Mouse (Mus musculus) hindbrain, embryonic 14.5 days (tissue): ENCODE results near the gene Hace1. TPM values are rescaled to one million over a fixed set of nuclear protein-coding genes. Genes with fewer than 3 reads are reported as not detected.
"Not testable (repeated sequence)": the region's sequence is repeated elsewhere in the genome, so short reads cannot be mapped to it uniquely, and the experiment has no call there.

Experiments used
- ATAC-seq: fragments of 200-750 bp; cut with Nextera tagmentation; 2 replicates; pipeline ENCODE4 v1.8.0; 2017; ENCODE audit warnings: moderate number of reproducible peaks, mild to moderate bottlenecking, moderate TSS enrichment, moderate library complexity; ENCODE audit not compliant: low FRiP score
- DNase-seq: peaks from one replicate; pipeline ENCODE4 v3.0.0-alpha.2; 2015; ENCODE audit warnings: low spot score
- H3K27ac ChIP-seq: fragments of 300-500 bp; sonication (generic); 2 replicates; pipeline ENCODE4 v1.5.1; 2014; ENCODE audit warnings: mild to moderate bottlenecking, moderate library complexity
- H3K27me3 ChIP-seq: fragments of 300-500 bp; sonication (generic); 2 replicates; pipeline ENCODE4 v1.6.1; 2014; ENCODE audit warnings: mild to moderate bottlenecking, low read length, mixed read lengths; ENCODE audit not compliant: control insufficient read depth, insufficient read depth
- H3K36me3 ChIP-seq: fragments of 300-500 bp; sonication (generic); replicated peaks from 2 replicates; pipeline ENCODE4 v1.6.1; 2014; ENCODE audit not compliant: control insufficient read depth, insufficient read depth
- H3K4me1 ChIP-seq: fragments of 300-500 bp; sonication (generic); replicated peaks from 2 replicates; pipeline ENCODE4 v1.6.1; 2014; ENCODE audit warnings: antibody characterized with exemption, low read length, mixed read lengths; ENCODE audit not compliant: control insufficient read depth, insufficient read depth
- H3K4me2 ChIP-seq: fragments of 300-500 bp; sonication (generic); replicated peaks from 2 replicates; pipeline ENCODE4 v1.6.1; 2014; ENCODE audit warnings: mild to moderate bottlenecking, moderate library complexity
- H3K4me3 ChIP-seq: fragments of 300-500 bp; sonication (generic); replicated peaks from 2 replicates; pipeline ENCODE4 v1.5.1; 2014; ENCODE audit warnings: mild to moderate bottlenecking, low read length
- H3K9ac ChIP-seq: fragments of 300-500 bp; sonication (generic); 2 replicates; pipeline ENCODE4 v1.6.1; 2014
- H3K9me3 ChIP-seq: fragments of 300-500 bp; sonication (generic); 2 replicates; pipeline ENCODE4 v1.6.1; 2016; ENCODE audit warnings: low read length; ENCODE audit not compliant: control insufficient read depth
- WGBS: fragments of 180-500 bp; shearing (Covaris S2); extraction: QIAGEN DNeasy Blood & Tissue Kit; methylation state at CpG from one replicate; pipeline ENCODE4 v1.1.7; 2014; 5-methylcytosine and 5-hydroxymethylcytosine counted together
- polyA plus RNA-seq: library from polyadenylated mRNA; unstranded; fragments of >200 nt; fragmentation: Nextera tagmentation; extraction: Ambion mirVana; gene quantifications from 2 replicates; pipeline ENCODE4 v1.2.1, GENCODE M21; 2014

Gene Hace1
- 18.7 and 20.7 TPM in 2 replicates for polyA plus RNA-seq

DNA sequence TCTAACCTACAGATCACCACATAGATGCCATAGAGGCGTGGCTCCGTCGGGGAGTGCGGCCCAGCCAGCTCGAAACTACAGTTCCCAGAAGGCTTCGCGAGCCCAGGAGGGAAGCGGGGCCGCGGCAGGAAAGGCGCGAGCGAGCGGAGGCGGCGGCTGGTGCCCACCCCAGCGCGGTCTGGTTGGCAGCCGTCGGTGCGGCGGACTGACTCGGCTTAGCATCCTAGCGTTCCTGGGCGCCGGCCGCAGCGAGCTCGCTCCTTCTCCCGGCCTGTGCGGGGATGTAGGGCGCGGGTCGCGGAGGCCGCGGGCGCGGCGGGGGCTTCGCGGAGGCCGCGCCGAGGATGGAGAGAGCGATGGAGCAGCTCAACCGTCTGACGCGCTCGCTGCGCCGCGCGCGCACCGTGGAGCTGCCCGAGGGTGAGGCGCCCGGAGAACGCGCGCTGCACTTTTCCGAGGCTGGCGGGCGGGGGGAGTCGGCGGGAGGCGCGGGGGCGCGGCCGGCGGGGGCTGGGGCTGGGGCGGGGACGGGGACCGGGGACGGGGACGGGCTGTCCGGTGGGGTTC, at the start of gene Hace1:
Hace1 (plus strand) TSS at position 99 of the 567 bp plus-strand sequence.
- H3K9me3 ChIP-seq, result no peaks in the 10 kb centered on the region
- H3K9ac ChIP-seq, result peak within 1 kb of the TSS; percentile 81
- H3K4me3 ChIP-seq, result peak within 1 kb of the TSS; percentile 87
- H3K27me3 ChIP-seq, result no peaks in the 10 kb centered on the region
- H3K4me2 ChIP-seq, result peak within 1 kb of the TSS; percentile 59
- H3K36me3 ChIP-seq, result no peaks in the 10 kb centered on the region
- H3K27ac ChIP-seq, result peak within 1 kb of the TSS; percentile 95
- ATAC-seq, result peak; percentile 97
- 0 out of 2 replicates have a peak, but pooled peaks cover 3% of the 10 kb centered on the region for H3K4me1 ChIP-seq
- DNase-seq, result peak; percentile 88
- under 1% methylated on average over 60 of the region's 79 CpGs for WGBS

DNA sequence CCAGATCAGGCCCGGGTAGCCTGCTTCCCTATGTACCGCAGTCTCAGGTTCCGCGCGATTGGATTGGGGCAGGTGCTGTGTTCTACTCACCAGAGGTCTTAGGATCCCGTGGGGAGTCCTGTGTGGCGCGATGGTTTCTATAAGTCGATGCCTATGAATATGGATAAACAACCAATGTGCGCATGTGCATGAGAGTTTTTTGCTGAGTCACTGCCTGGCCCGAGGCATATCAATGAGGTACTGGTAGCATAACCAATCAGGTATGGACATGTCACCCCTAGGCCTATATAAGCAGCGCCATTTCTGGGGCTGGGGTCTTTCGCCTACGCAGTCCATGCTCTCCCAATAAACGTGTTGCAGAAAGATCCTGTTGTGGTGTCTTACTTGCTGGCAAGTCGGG, 40.3 kb upstream of the Hace1 start:
- DNase-seq, H3K9ac ChIP-seq, H3K4me3 ChIP-seq, H3K36me3 ChIP-seq, H3K4me2 ChIP-seq, H3K27ac ChIP-seq, H3K4me1 ChIP-seq, ATAC-seq, H3K9me3 ChIP-seq, H3K27me3 ChIP-seq: not testable (repeated sequence)
- 93% methylated on average over 15 of the region's 16 CpGs for WGBS

DNA sequence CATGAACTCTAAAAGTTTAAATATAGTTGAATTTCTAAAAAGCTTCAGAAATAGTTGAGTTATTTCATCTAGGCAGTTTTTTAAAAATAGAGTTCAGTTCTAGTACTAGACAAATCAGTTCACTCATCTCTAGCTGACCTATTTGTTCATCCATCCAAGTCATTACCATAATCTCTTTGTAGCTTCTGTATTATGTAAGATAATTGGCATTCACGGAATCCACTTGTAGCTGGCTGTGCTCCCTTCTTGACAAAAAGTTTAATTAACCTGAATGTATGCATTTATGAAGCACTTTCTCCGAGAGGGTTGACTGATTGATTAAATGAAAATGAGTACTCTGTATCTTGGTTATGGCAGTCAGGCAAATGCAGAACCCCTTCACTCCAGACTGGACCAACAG, 34.9 kb upstream of the Hace1 start:
- H3K36me3 ChIP-seq, result no peaks in the 10 kb centered on the region
- DNase-seq (no peak), ATAC-seq (no peak)
- no peak overlapping the region for H3K4me3 ChIP-seq
- no peaks in the 10 kb centered on the region for H3K27me3 ChIP-seq
- 51% methylated on average over 2 of the region's 2 CpGs for WGBS
- no peak overlapping the region for H3K4me2 ChIP-seq
- H3K9ac ChIP-seq, result no peak overlapping the region
- H3K27ac ChIP-seq, result no peak overlapping the region
- H3K9me3 ChIP-seq, result no peaks in the 10 kb centered on the region
- no peaks in the 10 kb centered on the region for H3K4me1 ChIP-seq

GRCm38 (mm10) chr10:45546799-45547198, 30.8 kb upstream of the Hace1 start:
- Histone ChIP-seq H3K27me3 (no peaks in the 10 kb centered on the region), H3K36me3 (no peaks in the 10 kb centered on the region), H3K9ac (no peak overlapping the region), H3K4me3 (no peak overlapping the region), H3K9me3 (peaks cover 14% of the 10 kb centered on the region), H3K4me2 (no peak overlapping the region), H3K27ac (no peak overlapping the region), H3K4me1 (no peaks in the 10 kb centered on the region)
- 45% methylated on average over 7 of the region's 7 CpGs for WGBS
- DNase-seq, result peak; percentile 67
- ATAC-seq, result no peak

- Histone ChIP-seq H3K27ac (peak overlapping the region; percentile 95), H3K9me3 (no peaks in the 10 kb centered on the region), H3K4me3 (peak overlapping the region; percentile 87), H3K4me2 (peak overlapping the region; percentile 59), H3K36me3 (no peaks in the 10 kb centered on the region), H3K27me3 (no peaks in the 10 kb centered on the region), H3K4me1 (0 out of 2 replicates have a peak, but pooled peaks cover 3% of the 10 kb centered on the region), H3K9ac (peak overlapping the region; percentile 81)
- ATAC-seq, result peak; percentile 87
- 1% methylated on average over 23 of the region's 23 CpGs for WGBS
- peak; percentile 60 for DNase-seq
Measured at GRCm38 (mm10) chr10:45578298-45578821, 731 bp downstream of the Hace1 start.

- no peak for ATAC-seq
- no peaks in the 10 kb centered on the region for H3K27me3 ChIP-seq
- H3K4me2 ChIP-seq, result no peak overlapping the region
- no peaks in the 10 kb centered on the region for H3K36me3 ChIP-seq
- no peak overlapping the region for H3K27ac ChIP-seq
- H3K9me3 ChIP-seq, result no peaks in the 10 kb centered on the region
- no peak for DNase-seq
- WGBS, result 94% methylated on average over 1 of the region's 1 CpGs
- H3K4me1 ChIP-seq, result 0 out of 2 replicates have a peak, but pooled peaks cover 3% of the 10 kb centered on the region
- no peak overlapping the region for H3K4me3 ChIP-seq
- no peak overlapping the region for H3K9ac ChIP-seq
Measured at GRCm38 (mm10) chr10:45583310-45583709, 5.7 kb downstream of the Hace1 start.

DNA sequence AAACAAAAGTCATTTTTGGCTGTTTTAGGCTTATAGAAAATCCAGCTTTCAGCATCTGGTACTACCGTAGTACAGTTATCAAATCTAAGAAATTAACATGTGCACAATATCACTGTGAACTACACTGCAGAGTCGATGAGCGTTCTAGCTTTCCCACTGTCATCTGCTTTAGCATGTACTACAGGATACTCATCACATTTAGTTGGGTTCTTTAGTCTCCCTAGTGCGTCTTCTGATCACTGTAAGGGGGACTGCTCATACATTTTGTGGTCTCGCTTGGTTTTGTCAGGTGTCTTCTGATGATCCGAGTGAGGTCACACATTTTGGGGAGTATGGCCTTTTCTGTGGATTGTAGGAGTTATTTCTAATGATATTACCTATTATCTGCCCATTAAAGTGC, 6.2 kb downstream of the Hace1 start:
- H3K4me2 ChIP-seq, result no peak overlapping the region
- no peak for ATAC-seq
- no peaks in the 10 kb centered on the region for H3K36me3 ChIP-seq
- no peak overlapping the region for H3K4me3 ChIP-seq
- no peaks in the 10 kb centered on the region for H3K27me3 ChIP-seq
- no peak for DNase-seq
- no peak overlapping the region for H3K9ac ChIP-seq
- no peaks in the 10 kb centered on the region for H3K9me3 ChIP-seq
- no peak overlapping the region for H3K27ac ChIP-seq
- H3K4me1 ChIP-seq, result no peaks in the 10 kb centered on the region
- WGBS, result 95% methylated on average over 6 of the region's 6 CpGs

DNA sequence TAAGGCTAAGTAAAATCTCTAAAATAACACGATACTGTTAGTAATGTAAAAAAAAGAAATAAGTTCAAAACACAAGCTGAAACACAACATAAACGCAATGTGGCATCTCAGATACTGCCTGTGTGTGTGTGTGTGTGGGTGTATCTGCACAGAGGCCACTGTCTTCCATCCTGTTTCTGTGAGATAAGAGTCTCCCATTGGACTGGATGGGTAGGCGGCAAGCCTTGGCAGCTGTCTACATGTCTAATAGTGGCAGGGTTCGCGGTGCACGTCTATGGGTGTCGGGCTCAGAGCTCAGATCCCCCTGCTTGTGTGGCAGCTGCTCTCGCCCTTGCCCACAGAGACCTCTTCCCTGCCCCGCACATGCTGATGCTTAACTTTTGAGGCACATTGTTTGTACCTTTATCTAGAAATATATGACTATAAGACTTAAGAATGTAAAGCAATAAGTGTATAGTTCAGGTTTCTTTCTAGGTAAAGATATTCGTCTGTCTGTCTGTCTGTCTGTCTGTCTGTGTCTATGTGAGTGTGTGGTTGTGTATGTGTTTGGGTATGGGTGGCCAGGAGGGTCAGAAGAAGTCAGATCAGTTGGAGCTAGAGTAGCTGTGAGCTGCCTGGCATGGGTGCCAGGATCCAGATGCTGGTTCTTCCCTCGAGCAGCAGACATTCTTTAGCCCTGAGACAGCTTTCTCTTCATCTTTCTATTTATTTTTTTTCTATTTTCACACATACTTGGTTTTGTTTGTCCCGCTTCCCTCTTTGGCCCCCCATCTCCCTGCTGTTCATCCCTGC, 6.9 kb downstream of the Hace1 start:
- 89% methylated on average over 12 of the region's 12 CpGs for WGBS
- Histone ChIP-seq H3K4me3 (no peak overlapping the region), H3K27ac (no peak overlapping the region), H3K36me3 (no peaks in the 10 kb centered on the region), H3K9ac (no peak overlapping the region), H3K27me3 (no peaks in the 10 kb centered on the region), H3K4me1 (no peaks in the 10 kb centered on the region), H3K9me3 (no peaks in the 10 kb centered on the region), H3K4me2 (no peak overlapping the region)
- no peak for ATAC-seq
- no peak for DNase-seq

- Histone ChIP-seq H3K36me3 (peaks cover 14% of the 10 kb centered on the region), H3K9ac (no peak overlapping the region), H3K27me3 (no peaks in the 10 kb centered on the region), H3K4me1 (no peaks in the 10 kb centered on the region), H3K27ac (no peak overlapping the region), H3K4me2 (no peak overlapping the region), H3K4me3 (no peak overlapping the region), H3K9me3 (no peaks in the 10 kb centered on the region)
- DNase-seq (no peak), ATAC-seq (no peak)
- WGBS, result 68% methylated on average over 3 of the region's 3 CpGs
Measured at GRCm38 (mm10) chr10:45605853-45606252, 28.2 kb downstream of the Hace1 start.
